Mouse (Mus musculus) brain, embryonic 14.5 days (tissue): ENCODE measurements around the gene Appbp2.

Experiments used
- CTCF ChIP-seq: fragments of 200-500 bp; IDR thresholded peaks from 2 replicates; pipeline ENCODE4 v1.5.1; 2012; ENCODE audit warnings: inconsistent platforms, mild to moderate bottlenecking, moderate library complexity, borderline replicate concordance; ENCODE audit not compliant: insufficient read depth, insufficient read length; ENCODE audit errors: extremely low read depth
- POLR2A ChIP-seq: fragments of 200-500 bp; IDR thresholded peaks from 2 replicates; pipeline ENCODE4 v1.6.1; 2012; ENCODE audit warnings: mild to moderate bottlenecking, inconsistent platforms, borderline replicate concordance; ENCODE audit not compliant: poor library complexity, insufficient read depth, insufficient read length, severe bottlenecking; ENCODE audit errors: extremely low read depth

DNA sequence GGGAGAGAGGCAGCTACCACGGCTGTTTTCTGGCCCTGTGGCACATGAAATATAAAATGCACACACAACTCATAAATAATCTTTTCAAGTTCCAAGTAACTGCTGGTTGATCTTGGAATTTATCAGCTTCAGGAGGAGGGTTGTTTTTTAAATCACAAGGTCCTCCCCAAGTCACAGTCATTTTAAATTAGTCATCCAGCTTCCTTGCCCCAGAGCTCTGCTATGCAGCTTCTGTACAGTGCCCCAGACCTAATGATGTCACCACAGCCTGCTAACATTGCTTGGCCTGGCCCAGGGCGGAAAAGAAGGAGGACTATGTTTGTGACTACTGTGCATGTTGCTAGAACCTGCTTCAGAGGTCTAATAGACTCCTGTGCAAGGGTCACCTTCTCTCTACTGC, 77.6 kb downstream of the Appbp2 start:
- TF ChIP-seq CTCF, result no peak
- TF ChIP-seq POLR2A, result no peak
